Mouse (Mus musculus) C2C12 (cell line): ENCODE data around the gene Ppm1j. TPM values are rescaled to one million over a fixed set of nuclear protein-coding genes. Genes with fewer than 3 reads are reported as not detected.
A peak's percentile ranks its signal among the peaks of the same experiment; 100 is the strongest.

Source experiments
- H3K27me3 ChIP-seq: one replicate; pipeline ENCODE4 v1.6.1; 2011; ENCODE audit not compliant: control insufficient read depth, insufficient read depth, insufficient read length
- H3K36me3 ChIP-seq: one replicate; pipeline ENCODE4 v1.6.1; 2011; ENCODE audit not compliant: control insufficient read depth, insufficient read depth
- H3K4me3 ChIP-seq: one replicate; pipeline ENCODE4 v1.5.1; 2011; ENCODE audit warnings: mild to moderate bottlenecking, control low read depth; ENCODE audit not compliant: poor library complexity, insufficient read depth, severe bottlenecking
- H3K79me2 ChIP-seq: one replicate; pipeline ENCODE4 v1.6.1; 2011; ENCODE audit not compliant: control insufficient read depth, insufficient read depth
- H3K79me3 ChIP-seq: one replicate; pipeline ENCODE4 v1.6.1; 2011; ENCODE audit warnings: low read depth, control low read depth
- H3ac ChIP-seq: one replicate; pipeline ENCODE3; 2011; ENCODE audit warnings: low read depth; ENCODE audit not compliant: control insufficient read depth, insufficient read length
- CEBPB ChIP-seq: IDR thresholded peaks from one replicate; pipeline ENCODE4 v1.6.1; 2011; ENCODE audit warnings: low read depth, mild to moderate bottlenecking, control low read depth, moderate library complexity
- CTCF ChIP-seq: IDR thresholded peaks from one replicate; pipeline ENCODE4 v1.5.1; 2011; ENCODE audit not compliant: control insufficient read depth, insufficient read depth, insufficient read length
- FOSL1 ChIP-seq: IDR thresholded peaks from one replicate; pipeline ENCODE4 v1.8.0; 2011; ENCODE audit warnings: mild to moderate bottlenecking, low read length; ENCODE audit not compliant: poor library complexity, insufficient read depth, severe bottlenecking
- MAX ChIP-seq: IDR thresholded peaks from one replicate; pipeline ENCODE4 v1.6.1; 2011; ENCODE audit warnings: mild to moderate bottlenecking, control low read depth
- MYOD1 ChIP-seq: IDR thresholded peaks from one replicate; pipeline ENCODE4 v1.6.1; 2011; ENCODE audit warnings: low read depth; ENCODE audit not compliant: control insufficient read depth, insufficient read length
- MYOG ChIP-seq: IDR thresholded peaks from one replicate; pipeline ENCODE4 v1.6.1; 2011; ENCODE audit not compliant: control insufficient read depth, insufficient read length; ENCODE audit errors: extremely low read depth
- USF1 ChIP-seq: IDR thresholded peaks from one replicate; pipeline ENCODE4 v1.6.1; 2011; ENCODE audit warnings: low read depth, mild to moderate bottlenecking, control low read depth, moderate library complexity
- polyA plus RNA-seq: library from polyadenylated mRNA; unstranded; fragments of >200 nt; fragmentation: generic; extraction: Trizol; gene quantifications from one replicate; pipeline ENCODE4 v1.2.1, GENCODE M21; 2012; ENCODE audit warnings: missing spikeins

The Ppm1j gene
- polyA plus RNA-seq, 1 experiment = 0.08 TPM

DNA sequence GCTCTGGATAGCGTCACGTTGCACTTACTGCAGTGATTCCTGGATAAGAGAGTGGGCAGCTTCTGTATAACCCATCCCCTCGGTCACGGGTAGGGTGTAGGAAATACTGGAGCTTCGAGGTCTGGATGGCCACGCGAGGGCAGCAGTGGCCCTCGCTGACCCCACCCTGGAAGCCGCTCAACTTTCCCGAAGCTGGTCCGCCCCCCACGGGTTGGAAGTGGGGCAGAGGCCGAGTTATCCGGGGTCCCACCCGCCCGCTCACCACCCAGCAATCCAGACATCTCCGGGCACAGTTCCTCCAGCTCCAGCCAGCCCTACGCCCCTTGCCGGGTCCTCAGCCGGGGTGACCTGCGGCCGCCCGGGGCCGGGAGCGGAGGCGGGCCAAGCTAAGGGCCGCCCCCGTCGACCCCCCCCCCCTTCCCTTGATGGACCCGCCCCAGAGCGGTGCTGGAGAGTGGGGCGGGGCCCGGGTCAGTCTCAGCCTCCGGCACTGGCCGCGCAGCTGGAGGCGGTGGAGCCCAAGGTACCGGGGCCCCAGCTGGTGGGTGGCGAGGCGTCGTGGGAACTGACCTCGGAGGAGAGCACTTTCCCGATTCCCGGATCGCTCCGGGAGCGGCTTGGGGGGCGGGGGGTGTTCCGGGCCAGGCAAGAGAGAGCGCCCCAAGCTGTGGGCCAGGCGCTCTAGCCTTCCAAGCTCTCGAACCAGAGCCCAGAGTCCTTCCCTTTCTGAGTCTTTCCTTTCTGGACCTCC is 7.9 kb downstream of the Ppm1j start:
- TF ChIP-seq MAX = no peak
- no peak for TF ChIP-seq FOSL1
- TF ChIP-seq USF1 = peak; percentile 14
- peak; percentile 83 for TF ChIP-seq CTCF
- Histone ChIP-seq H3K79me2 (peaks cover 48% of the 10 kb centered on the region), H3K4me3 (peak overlapping the region; percentile 66), H3K36me3 (peaks cover 26% of the 10 kb centered on the region), H3K79me3 (peaks cover 32% of the 10 kb centered on the region), H3K27me3 (no peaks in the 10 kb centered on the region), H3ac (peak overlapping the region; percentile 97)

GRCm38 (mm10) chr3:104789312-104789605 is 8.4 kb downstream of the Ppm1j start:
- Histone ChIP-seq H3K27me3 (no peaks in the 10 kb centered on the region), H3K4me3 (peak overlapping the region; percentile 66)

GRCm38 (mm10) chr3:104789822-104790221 is 9.0 kb downstream of the Ppm1j start:
- H3K79me3 ChIP-seq = peaks cover 32% of the 10 kb centered on the region
- peaks cover 33% of the 10 kb centered on the region for H3K36me3 ChIP-seq
- peaks cover 48% of the 10 kb centered on the region for H3K79me2 ChIP-seq
- H3K4me3 ChIP-seq = peak overlapping the region; percentile 66
- no peaks in the 10 kb centered on the region for H3K27me3 ChIP-seq
- TF ChIP-seq MYOG (no peak), CTCF (no peak), CEBPB (no peak), USF1 (no peak)
- peak overlapping the region; percentile 97 for H3ac ChIP-seq

More at GRCm38 (mm10) chr3:104789312-104789605, 8.4 kb downstream of the Ppm1j start:
- peak overlapping the region; percentile 97 for H3ac ChIP-seq
- H3K79me3 ChIP-seq = peaks cover 32% of the 10 kb centered on the region
- H3K36me3 ChIP-seq = peaks cover 32% of the 10 kb centered on the region
- no peak for TF ChIP-seq MYOD1
- no peak for TF ChIP-seq CTCF
- no peak for TF ChIP-seq CEBPB
- no peak for TF ChIP-seq MAX
- no peak for TF ChIP-seq USF1
- TF ChIP-seq MYOG = no peak
- TF ChIP-seq FOSL1 = no peak
- peaks cover 48% of the 10 kb centered on the region for H3K79me2 ChIP-seq

DNA sequence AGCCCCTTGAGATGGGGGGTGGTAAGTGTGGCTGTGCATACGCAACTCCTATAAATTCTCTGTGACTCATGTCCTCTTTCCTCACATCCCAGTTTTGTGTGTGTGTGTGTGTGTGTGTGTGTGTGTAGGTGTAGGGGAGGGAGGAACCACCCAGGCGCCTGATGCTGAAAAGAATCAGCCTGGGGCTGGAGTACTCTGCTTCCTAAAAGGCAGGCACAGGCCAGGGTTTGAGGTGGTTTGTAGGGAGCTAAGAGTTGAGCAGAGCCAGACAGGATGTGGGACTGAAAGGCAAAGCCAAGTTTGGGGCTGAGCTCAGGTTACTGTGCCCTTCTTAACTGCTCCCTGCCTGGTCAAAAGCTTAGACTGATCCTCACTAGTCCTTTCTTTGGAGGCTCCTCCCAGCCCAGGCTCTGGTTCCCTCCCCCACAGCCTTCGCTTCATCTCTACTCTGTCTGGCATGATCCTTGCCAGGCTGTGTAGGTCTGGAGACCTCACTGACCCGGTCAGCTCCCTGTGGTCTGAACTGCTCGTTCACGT is 9.6 kb downstream of the Ppm1j start:
- H3K36me3 ChIP-seq = peaks cover 37% of the 10 kb centered on the region
- H3K27me3 ChIP-seq = no peaks in the 10 kb centered on the region
- TF ChIP-seq FOSL1 = no peak
- TF ChIP-seq CEBPB = peak; percentile 46
- no peak for TF ChIP-seq MYOD1
- TF ChIP-seq CTCF = no peak
- H3K79me2 ChIP-seq = peaks cover 48% of the 10 kb centered on the region
- H3K79me3 ChIP-seq = peaks cover 32% of the 10 kb centered on the region
- peak overlapping the region; percentile 66 for H3K4me3 ChIP-seq
- peak overlapping the region; percentile 97 for H3ac ChIP-seq

GRCm38 (mm10) chr3:104791017-104791416 is 10.2 kb downstream of the Ppm1j start:
- no peaks in the 10 kb centered on the region for H3K27me3 ChIP-seq
- peaks cover 32% of the 10 kb centered on the region for H3K79me3 ChIP-seq
- H3K36me3 ChIP-seq = peaks cover 42% of the 10 kb centered on the region
- TF ChIP-seq MYOD1 = no peak
- no peak for TF ChIP-seq MAX
- no peak for TF ChIP-seq USF1
- TF ChIP-seq MYOG = no peak
- TF ChIP-seq FOSL1 = no peak
- no peak for TF ChIP-seq CTCF
- no peak for TF ChIP-seq CEBPB
- peak overlapping the region; percentile 63 for H3ac ChIP-seq
- peak overlapping the region; percentile 66 for H3K4me3 ChIP-seq
- H3K79me2 ChIP-seq = peaks cover 48% of the 10 kb centered on the region

- no peak overlapping the region for H3ac ChIP-seq
- peaks cover 48% of the 10 kb centered on the region for H3K79me2 ChIP-seq
- H3K4me3 ChIP-seq = no peak overlapping the region
- H3K36me3 ChIP-seq = peaks cover 49% of the 10 kb centered on the region
- no peaks in the 10 kb centered on the region for H3K27me3 ChIP-seq
- TF ChIP-seq MYOG = no peak
- TF ChIP-seq CEBPB = no peak
- H3K79me3 ChIP-seq = peaks cover 32% of the 10 kb centered on the region
Observed at GRCm38 (mm10) chr3:104791671-104792070, 10.8 kb downstream of the Ppm1j start.
